Mouse (Mus musculus) testis, adult 2 months (tissue): Measurements from ENCODE around the gene Ryr3.

ENCODE experiments used
- CTCF ChIP-seq: fragments of 200-500 bp; IDR thresholded peaks from 2 replicates; pipeline ENCODE4 v1.5.1; 2012; ENCODE audit warnings: low read depth, mild to moderate bottlenecking, inconsistent platforms, low read length, moderate library complexity; ENCODE audit not compliant: control insufficient read depth, insufficient read depth, insufficient replicate concordance
- POLR2A ChIP-seq: fragments of 200-500 bp; IDR thresholded peaks from 2 replicates; pipeline ENCODE4 v1.6.1; 2012; ENCODE audit warnings: low read depth, mild to moderate bottlenecking, inconsistent platforms, low read length, moderate library complexity; ENCODE audit not compliant: control insufficient read depth

DNA sequence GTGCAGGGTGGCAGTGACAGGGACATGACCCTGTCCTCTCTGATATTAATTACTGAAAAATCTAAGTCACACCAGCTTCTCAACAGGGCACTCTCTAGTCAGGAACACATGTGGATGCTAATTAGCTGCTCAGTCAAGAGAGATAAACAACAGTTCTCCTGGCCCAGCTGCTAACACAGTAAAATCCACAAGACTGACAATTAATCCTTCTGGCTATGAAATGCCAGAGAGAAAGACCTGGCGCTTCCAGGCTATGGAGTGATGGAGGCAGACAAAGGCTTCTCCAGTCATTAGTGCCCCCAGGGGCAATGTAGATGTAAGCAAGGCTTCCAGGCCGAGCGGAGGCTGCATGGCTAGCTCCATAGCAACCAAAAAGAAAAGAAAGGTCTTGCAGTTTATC is 496.2 kb downstream of the Ryr3 start:
- no peak for TF ChIP-seq CTCF
- no peak for TF ChIP-seq POLR2A
